Mouse (Mus musculus): Measurements from ENCODE around the gene Stard3.

- TF ChIP-seq CTCF (IDR thresholded peaks at IDR 0.05; ENCODE audit: borderline replicate concordance, control insufficient read depth, extremely low read depth, insufficient read depth, low read length, poor library complexity) = no peak
- TF ChIP-seq POLR2A (IDR thresholded peaks at IDR 0.05; ENCODE audit: control insufficient read depth, extremely low read depth, insufficient read depth, low read length, poor library complexity) = no peak
Measured at GRCm38 (mm10) chr11:98413731-98414130, 55.6 kb downstream of the Stard3 start.

All from thymus, adult 2 months (tissue).